Mouse (Mus musculus): ENCODE results near the gene Olfr655. TPM values are rescaled to one million over a fixed set of nuclear protein-coding genes. Genes with fewer than 3 reads are reported as not detected.

The Olfr655 gene
- total RNA-seq, 1 experiment: not detected

DNA sequence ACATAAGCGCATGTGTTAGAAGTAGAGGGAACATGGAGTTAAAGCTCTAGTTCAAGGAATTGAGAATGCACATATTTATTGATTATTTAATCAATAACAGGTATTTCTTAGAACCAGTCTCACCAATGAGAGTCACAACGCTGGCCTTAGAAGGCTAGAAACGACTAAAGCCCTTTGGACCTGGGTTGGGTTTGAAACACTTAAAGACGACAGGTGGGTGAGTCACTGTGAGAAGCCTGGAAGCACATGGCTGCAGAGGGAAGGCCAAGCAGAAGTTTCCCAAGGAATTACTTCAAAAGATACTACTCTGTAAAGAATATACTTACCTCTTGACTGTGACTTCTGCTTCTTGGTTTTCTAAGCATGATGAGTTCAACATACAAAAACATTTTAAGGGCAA, 20.7 kb downstream of the Olfr655 start:
- Histone ChIP-seq H3K36me3 (ENCODE audit: control insufficient read depth, insufficient read depth, low read length, poor library complexity, severe bottlenecking) (no peaks in the 10 kb centered on the region), H3K27ac (ENCODE audit: insufficient read depth, low read depth, low read length, poor library complexity, severe bottlenecking) (no peak overlapping the region), H3K4me3 (ENCODE audit: insufficient read depth in 1 of 2, low read depth in 1 of 2, low read length in 2 of 2, poor library complexity in 1 of 2, severe bottlenecking in 1 of 2) (no peak overlapping the region), H3K9ac (ENCODE audit: insufficient read depth, low read depth, low read length, poor library complexity, severe bottlenecking) (no peak overlapping the region), H3K9me3 (ENCODE audit: control insufficient read depth, insufficient read depth, low read depth, low read length) (no peaks in the 10 kb centered on the region), H3K4me1 (ENCODE audit: control insufficient read depth in 2 of 2, insufficient read depth in 2 of 2, low read length in 2 of 2, poor library complexity in 1 of 2) (no peaks in the 10 kb centered on the region)
- TF ChIP-seq HCFC1 (IDR thresholded peaks at IDR 0.05; ENCODE audit: borderline replicate concordance, insufficient read depth, low read length): no peak
- no peak for TF ChIP-seq ZNF384 (IDR thresholded peaks at IDR 0.05; ENCODE audit: low read depth, low read length)
- no peak for TF ChIP-seq MAFK (IDR thresholded peaks at IDR 0.05; ENCODE audit: insufficient read depth, low read depth, low read length)
- no peak for TF ChIP-seq ZC3H11A (IDR thresholded peaks at IDR 0.05; ENCODE audit: borderline replicate concordance, low read depth, low read length)
- no peak for TF ChIP-seq CHD2 (IDR thresholded peaks at IDR 0.05; ENCODE audit: low read depth, low read length)
- in situ Hi-C loops (cut with MboI; ENCODE audit: low sequenced_read_pairs in 2 of 2, unreplicated experiment in 2 of 2): no loop called here
- DNase-seq (ENCODE audit: low read depth, low spot score): no peak

DNA sequence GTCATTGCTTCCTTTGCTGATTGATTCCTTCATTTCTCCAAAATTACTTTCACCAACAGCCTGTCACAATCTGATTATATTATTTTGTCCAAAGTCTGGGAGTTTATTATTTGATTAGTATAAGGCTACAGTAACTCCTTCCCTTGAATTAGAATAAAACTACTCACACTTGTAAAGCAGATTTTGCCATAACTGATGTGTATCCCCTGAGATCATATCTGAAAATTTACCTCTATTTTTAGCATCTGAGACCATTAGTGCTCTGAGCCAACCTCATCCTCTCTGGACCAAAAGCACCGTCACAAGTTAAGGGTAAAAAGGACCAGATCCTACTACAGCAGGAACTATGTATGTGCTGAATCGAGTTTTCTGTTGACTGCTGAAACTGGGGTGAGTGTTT, 24.6 kb downstream of the Olfr655 start, which contains the start of gene Olfr653:
Olfr653 (plus strand) TSS at position 301 of the 400 bp plus-strand sequence.
- in situ Hi-C loops (cut with MboI; ENCODE audit: low sequenced_read_pairs in 2 of 2, unreplicated experiment in 2 of 2): no loop called here
- Histone ChIP-seq H3K27ac (ENCODE audit: insufficient read depth, low read depth, low read length, poor library complexity, severe bottlenecking) (no peak within 1 kb of the TSS), H3K9me3 (ENCODE audit: control insufficient read depth, insufficient read depth, low read depth, low read length) (no peaks in the 10 kb centered on the region), H3K36me3 (ENCODE audit: control insufficient read depth, insufficient read depth, low read length, poor library complexity, severe bottlenecking) (no peaks in the 10 kb centered on the region), H3K4me1 (ENCODE audit: control insufficient read depth in 2 of 2, insufficient read depth in 2 of 2, low read length in 2 of 2, poor library complexity in 1 of 2) (no peaks in the 10 kb centered on the region), H3K4me3 (ENCODE audit: insufficient read depth in 1 of 2, low read depth in 1 of 2, low read length in 2 of 2, poor library complexity in 1 of 2, severe bottlenecking in 1 of 2) (no peak within 1 kb of the TSS), H3K9ac (ENCODE audit: insufficient read depth, low read depth, low read length, poor library complexity, severe bottlenecking) (no peak within 1 kb of the TSS)
- TF ChIP-seq ZC3H11A (IDR thresholded peaks at IDR 0.05; ENCODE audit: borderline replicate concordance, low read depth, low read length): no peak
- no peak for TF ChIP-seq HCFC1 (IDR thresholded peaks at IDR 0.05; ENCODE audit: borderline replicate concordance, insufficient read depth, low read length)
- TF ChIP-seq MAFK (IDR thresholded peaks at IDR 0.05; ENCODE audit: insufficient read depth, low read depth, low read length): no peak
- no peak for TF ChIP-seq CHD2 (IDR thresholded peaks at IDR 0.05; ENCODE audit: low read depth, low read length)
- TF ChIP-seq ZNF384 (IDR thresholded peaks at IDR 0.05; ENCODE audit: low read depth, low read length): no peak
- DNase-seq (ENCODE audit: low read depth, low spot score): no peak

GRCm38 (mm10) chr7:104560601-104561000, 41.0 kb downstream of the Olfr655 start, which contains the start of gene Olfr652:
Olfr652 (plus strand) TSS chr7:104560901.
- TF ChIP-seq MAFK (IDR thresholded peaks at IDR 0.05; ENCODE audit: insufficient read depth, low read depth, low read length) (no peak), ZC3H11A (IDR thresholded peaks at IDR 0.05; ENCODE audit: borderline replicate concordance, low read depth, low read length) (no peak), CHD2 (IDR thresholded peaks at IDR 0.05; ENCODE audit: low read depth, low read length) (no peak), HCFC1 (IDR thresholded peaks at IDR 0.05; ENCODE audit: borderline replicate concordance, insufficient read depth, low read length) (no peak), ZNF384 (IDR thresholded peaks at IDR 0.05; ENCODE audit: low read depth, low read length) (no peak)
- Histone ChIP-seq H3K4me1 (ENCODE audit: control insufficient read depth in 2 of 2, insufficient read depth in 2 of 2, low read length in 2 of 2, poor library complexity in 1 of 2) (no peaks in the 10 kb centered on the region), H3K4me3 (ENCODE audit: insufficient read depth in 1 of 2, low read depth in 1 of 2, low read length in 2 of 2, poor library complexity in 1 of 2, severe bottlenecking in 1 of 2) (no peak within 1 kb of the TSS), H3K27ac (ENCODE audit: insufficient read depth, low read depth, low read length, poor library complexity, severe bottlenecking) (no peak within 1 kb of the TSS), H3K36me3 (ENCODE audit: control insufficient read depth, insufficient read depth, low read length, poor library complexity, severe bottlenecking) (no peaks in the 10 kb centered on the region), H3K9ac (ENCODE audit: insufficient read depth, low read depth, low read length, poor library complexity, severe bottlenecking) (no peak within 1 kb of the TSS), H3K9me3 (ENCODE audit: control insufficient read depth, insufficient read depth, low read depth, low read length) (no peaks in the 10 kb centered on the region)
- no peak for DNase-seq (ENCODE audit: low read depth, low spot score)
- in situ Hi-C loops (cut with MboI; ENCODE audit: low sequenced_read_pairs in 2 of 2, unreplicated experiment in 2 of 2): no loop called here

GRCm38 (mm10) chr7:104552700-104553099, 48.9 kb downstream of the Olfr655 start:
- DNase-seq (ENCODE audit: low read depth, low spot score): no peak
- H3K9me3 ChIP-seq (ENCODE audit: control insufficient read depth, insufficient read depth, low read depth, low read length): no peaks in the 10 kb centered on the region
- no peak overlapping the region for H3K27ac ChIP-seq (ENCODE audit: insufficient read depth, low read depth, low read length, poor library complexity, severe bottlenecking)
- H3K36me3 ChIP-seq (ENCODE audit: control insufficient read depth, insufficient read depth, low read length, poor library complexity, severe bottlenecking): no peaks in the 10 kb centered on the region
- H3K4me1 ChIP-seq (ENCODE audit: control insufficient read depth in 2 of 2, insufficient read depth in 2 of 2, low read length in 2 of 2, poor library complexity in 1 of 2): no peaks in the 10 kb centered on the region
- no peak overlapping the region for H3K4me3 ChIP-seq (ENCODE audit: insufficient read depth in 1 of 2, low read depth in 1 of 2, low read length in 2 of 2, poor library complexity in 1 of 2, severe bottlenecking in 1 of 2)
- in situ Hi-C loops (cut with MboI; ENCODE audit: low sequenced_read_pairs in 2 of 2, unreplicated experiment in 2 of 2): no loop called here
- TF ChIP-seq MAFK (IDR thresholded peaks at IDR 0.05; ENCODE audit: insufficient read depth, low read depth, low read length) (no peak), ZNF384 (IDR thresholded peaks at IDR 0.05; ENCODE audit: low read depth, low read length) (no peak), HCFC1 (IDR thresholded peaks at IDR 0.05; ENCODE audit: borderline replicate concordance, insufficient read depth, low read length) (no peak), ZC3H11A (IDR thresholded peaks at IDR 0.05; ENCODE audit: borderline replicate concordance, low read depth, low read length) (no peak), CHD2 (IDR thresholded peaks at IDR 0.05; ENCODE audit: low read depth, low read length) (no peak)
- no peak overlapping the region for H3K9ac ChIP-seq (ENCODE audit: insufficient read depth, low read depth, low read length, poor library complexity, severe bottlenecking)

DNA sequence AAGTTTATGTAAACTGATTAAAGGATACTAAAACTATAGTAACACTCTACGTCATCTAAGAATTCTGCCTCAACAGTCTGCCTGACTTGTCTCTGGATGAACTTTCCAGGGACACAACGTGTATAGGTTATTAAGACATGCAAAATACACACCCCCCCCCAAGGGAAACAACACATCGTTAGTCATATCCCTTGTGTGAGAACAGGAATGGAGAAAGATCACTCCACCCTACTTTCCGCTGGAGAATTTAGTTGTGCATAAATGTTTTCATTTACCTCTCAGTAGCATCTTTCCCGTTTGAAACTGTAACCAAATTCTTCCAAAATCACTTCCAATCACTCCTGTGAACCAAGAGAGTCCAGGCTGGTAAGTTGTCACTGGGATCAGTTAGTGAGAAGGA, 51.7 kb downstream of the Olfr655 start, which contains the start of gene Olfr651:
Olfr651 (plus strand) TSS at position 301 of the 400 bp plus-strand sequence.
- no peaks in the 10 kb centered on the region for H3K4me1 ChIP-seq (ENCODE audit: control insufficient read depth in 2 of 2, insufficient read depth in 2 of 2, low read length in 2 of 2, poor library complexity in 1 of 2)
- no peak for TF ChIP-seq ZNF384 (IDR thresholded peaks at IDR 0.05; ENCODE audit: low read depth, low read length)
- TF ChIP-seq MAFK (IDR thresholded peaks at IDR 0.05; ENCODE audit: insufficient read depth, low read depth, low read length): no peak
- no peak for TF ChIP-seq HCFC1 (IDR thresholded peaks at IDR 0.05; ENCODE audit: borderline replicate concordance, insufficient read depth, low read length)
- TF ChIP-seq ZC3H11A (IDR thresholded peaks at IDR 0.05; ENCODE audit: borderline replicate concordance, low read depth, low read length): no peak
- TF ChIP-seq CHD2 (IDR thresholded peaks at IDR 0.05; ENCODE audit: low read depth, low read length): no peak
- no peaks in the 10 kb centered on the region for H3K36me3 ChIP-seq (ENCODE audit: control insufficient read depth, insufficient read depth, low read length, poor library complexity, severe bottlenecking)
- H3K9me3 ChIP-seq (ENCODE audit: control insufficient read depth, insufficient read depth, low read depth, low read length): no peaks in the 10 kb centered on the region
- H3K4me3 ChIP-seq (ENCODE audit: insufficient read depth in 1 of 2, low read depth in 1 of 2, low read length in 2 of 2, poor library complexity in 1 of 2, severe bottlenecking in 1 of 2): no peak within 1 kb of the TSS
- DNase-seq (ENCODE audit: low read depth, low spot score): no peak
- H3K27ac ChIP-seq (ENCODE audit: insufficient read depth, low read depth, low read length, poor library complexity, severe bottlenecking): no peak within 1 kb of the TSS
- in situ Hi-C loops (cut with MboI; ENCODE audit: low sequenced_read_pairs in 2 of 2, unreplicated experiment in 2 of 2): no loop called here
- no peak within 1 kb of the TSS for H3K9ac ChIP-seq (ENCODE audit: insufficient read depth, low read depth, low read length, poor library complexity, severe bottlenecking)

Data from ES-E14 (cell line).